Mouse (Mus musculus): ENCODE data around the gene Mfn2. TPM values are rescaled to one million over a fixed set of nuclear protein-coding genes. Genes with fewer than 3 reads are reported as not detected.

Gene Mfn2
- total RNA-seq (2021): 100 to 1,000 TPM; 187 to 211 TPM
- long read RNA-seq, experiment 1, full-length matches to known transcripts: 201 of 282 reads
- long read RNA-seq, experiment 1, partial matches to known transcripts: 45 of 282 reads
- long read RNA-seq, experiment 1, other reads (novel, unspliced or antisense): 36 of 282 reads
- long read RNA-seq, experiment 2, full-length matches to known transcripts: 216 of 401 reads
- long read RNA-seq, experiment 2, partial matches to known transcripts: 153 of 401 reads
- long read RNA-seq, experiment 2, other reads (novel, unspliced or antisense): 32 of 401 reads

DNA sequence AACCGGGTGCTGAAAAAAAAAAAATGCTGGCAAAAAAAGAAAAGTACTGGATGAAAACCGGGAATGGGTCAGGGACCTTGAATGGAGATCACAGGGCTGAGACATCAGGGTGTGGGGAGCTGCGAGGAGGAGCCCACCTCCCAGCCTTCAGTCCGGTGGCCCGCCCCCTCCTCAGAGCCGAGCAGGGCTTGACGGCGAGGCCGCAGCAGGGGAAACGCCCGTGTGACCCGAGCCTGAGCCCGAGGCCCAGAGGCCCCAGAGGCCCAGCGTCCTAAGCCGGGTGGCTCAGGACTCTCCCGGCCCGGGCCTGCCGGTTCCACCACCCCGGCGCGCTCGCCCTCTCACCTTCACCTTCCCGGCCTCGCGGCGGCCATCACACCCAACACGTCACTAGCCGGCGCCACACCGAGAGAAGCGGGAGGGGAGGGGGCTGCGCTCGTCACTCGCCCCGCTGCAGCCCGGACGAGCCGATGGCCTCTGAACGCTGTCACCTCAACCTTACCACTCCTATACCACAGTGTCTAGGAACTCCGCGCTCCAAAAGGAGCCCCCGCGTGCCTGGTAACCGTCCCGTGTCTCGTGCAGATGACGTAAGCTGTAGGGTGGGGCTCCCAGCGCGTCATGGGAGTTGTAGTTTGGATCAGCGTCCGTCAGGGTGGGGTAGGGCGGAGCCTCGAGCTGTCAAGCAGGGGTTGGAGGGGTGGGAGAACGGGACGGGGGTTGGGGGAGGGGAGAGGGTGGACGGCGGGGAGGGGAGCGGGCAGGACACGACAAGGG is at the start of gene Mfn2:
Gene Mfn2 (minus strand): TSS at position 392 of the 777 bp plus-strand sequence.
- peak; percentile 89 to 92 for DNase-seq (ENCODE audit: low spot score in 2 of 2)

DNA sequence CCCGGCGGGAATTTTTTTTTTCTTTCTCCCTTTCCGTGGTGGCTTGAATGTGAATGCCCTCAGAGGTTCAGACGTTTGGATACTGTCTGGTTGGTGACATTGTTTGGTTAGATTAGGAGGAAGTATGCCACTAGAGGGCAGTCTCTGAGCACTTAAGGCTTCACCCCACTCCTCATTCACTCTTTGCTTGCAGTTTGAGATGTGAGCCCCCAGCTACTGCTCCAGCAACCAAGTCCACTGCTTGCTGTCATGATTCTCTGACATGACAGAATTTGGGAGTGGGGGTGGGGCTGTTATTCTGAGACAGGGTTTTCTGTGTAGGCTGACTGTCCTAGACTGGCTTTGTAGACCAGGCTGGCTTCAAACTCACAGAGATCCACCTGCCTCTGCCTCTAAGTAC is 49.1 kb upstream of the Mfn2 start:
- no peak for DNase-seq (ENCODE audit: low spot score in 2 of 2)

DNA sequence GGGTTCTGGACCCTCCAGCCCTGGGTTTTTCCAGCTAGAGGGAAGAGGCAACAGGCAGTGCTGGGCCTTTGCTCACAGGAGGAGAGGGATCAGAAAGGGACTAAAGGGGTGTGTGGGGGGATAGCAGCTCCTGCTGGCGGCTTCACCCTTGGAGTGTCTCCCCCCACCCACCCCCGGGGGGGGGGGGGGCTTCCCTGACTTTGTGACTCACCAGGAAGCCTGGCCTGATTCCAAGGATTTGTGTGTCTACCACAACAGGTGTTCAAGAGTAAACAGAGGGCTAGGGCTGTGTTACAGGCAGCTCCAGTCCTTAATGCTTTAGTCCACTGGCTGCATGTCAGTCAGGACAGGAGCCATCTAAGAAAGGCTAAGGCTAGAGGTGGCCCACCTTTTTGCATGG is 43.0 kb upstream of the Mfn2 start:
- DNase-seq (ENCODE audit: low spot score in 2 of 2): no peak

DNA sequence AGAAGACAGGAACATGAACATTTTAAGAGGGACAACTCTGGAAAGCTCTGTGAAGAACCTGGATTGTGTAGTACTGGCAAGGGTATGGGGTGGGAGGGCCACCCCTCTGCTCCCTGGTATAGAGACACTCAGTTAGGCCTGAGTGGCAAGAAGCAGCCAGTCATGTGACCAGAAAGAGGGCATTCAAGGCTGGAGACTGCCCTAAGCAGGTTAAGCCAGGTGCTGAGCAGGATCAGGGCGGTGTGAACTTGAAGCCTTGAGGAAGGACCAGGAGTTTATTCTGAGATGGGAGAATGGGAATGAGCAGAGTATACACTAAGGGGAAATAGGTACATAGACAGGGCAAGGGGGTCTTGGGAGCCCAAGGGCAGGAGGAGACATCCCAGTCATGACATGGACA is 38.5 kb upstream of the Mfn2 start:
- no peak for DNase-seq (ENCODE audit: low spot score in 2 of 2)

DNA sequence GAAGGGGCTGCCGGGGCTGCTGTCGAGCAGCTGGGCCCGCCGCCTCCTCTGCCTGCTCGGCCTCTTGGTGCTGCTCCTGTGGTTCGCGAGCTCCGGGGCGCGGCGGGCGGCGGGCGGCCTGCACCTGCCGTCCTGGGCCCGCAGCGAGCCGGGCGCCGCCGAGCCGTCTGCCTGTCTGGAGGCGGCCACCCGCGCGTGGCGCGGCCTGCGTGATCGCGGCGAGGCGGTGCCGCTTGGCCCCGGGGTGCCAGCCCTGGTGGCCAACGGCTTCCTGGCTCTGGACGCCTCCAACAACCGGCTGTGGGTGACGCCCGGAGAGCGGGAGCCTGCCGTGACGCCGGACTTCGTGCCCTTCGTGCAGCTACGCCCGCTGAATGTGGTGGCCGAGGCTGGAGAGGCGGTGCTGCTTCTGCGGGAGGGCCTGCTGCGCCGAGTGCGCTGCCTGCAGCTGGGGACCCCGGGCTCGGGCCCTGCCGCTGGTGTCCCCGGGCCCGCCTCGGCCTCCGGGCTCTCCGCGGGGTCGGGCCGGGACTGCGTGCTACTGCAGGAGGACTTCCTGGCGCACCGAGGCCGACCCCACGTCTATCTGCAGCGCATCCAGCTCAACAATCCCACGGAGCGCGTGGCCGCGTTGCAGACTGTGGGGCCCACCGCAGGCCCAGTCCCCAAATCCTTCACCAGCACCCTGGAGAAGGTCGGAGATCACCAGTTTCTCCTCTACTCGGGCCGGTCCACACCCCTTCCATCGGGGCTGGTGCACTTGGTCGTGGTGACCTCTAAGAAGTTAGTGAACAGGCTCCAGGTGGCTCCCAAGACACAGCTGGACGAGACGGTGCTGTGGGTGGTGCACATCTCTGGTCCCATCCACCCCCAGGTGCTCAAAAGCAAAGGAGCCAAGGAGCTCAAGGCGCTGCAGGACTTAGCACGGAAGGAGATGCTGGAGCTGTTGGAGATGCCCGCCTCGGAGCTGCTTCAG is 36.8 kb upstream of the Mfn2 start:
- DNase-seq (ENCODE audit: low spot score in 2 of 2): no peak

GRCm38 (mm10) chr4:147940576-147941044 is 36.1 kb upstream of the Mfn2 start, which contains the start of gene 2510039O18Rik:
Gene 2510039O18Rik, plus strand, starts transcription at chr4:147940895.
- peak; percentile 76 to 77 for DNase-seq (ENCODE audit: low spot score in 2 of 2)

GRCm38 (mm10) chr4:147940111-147940510 is 35.6 kb upstream of the Mfn2 start:
- no peak for DNase-seq (ENCODE audit: low spot score in 2 of 2)

DNA sequence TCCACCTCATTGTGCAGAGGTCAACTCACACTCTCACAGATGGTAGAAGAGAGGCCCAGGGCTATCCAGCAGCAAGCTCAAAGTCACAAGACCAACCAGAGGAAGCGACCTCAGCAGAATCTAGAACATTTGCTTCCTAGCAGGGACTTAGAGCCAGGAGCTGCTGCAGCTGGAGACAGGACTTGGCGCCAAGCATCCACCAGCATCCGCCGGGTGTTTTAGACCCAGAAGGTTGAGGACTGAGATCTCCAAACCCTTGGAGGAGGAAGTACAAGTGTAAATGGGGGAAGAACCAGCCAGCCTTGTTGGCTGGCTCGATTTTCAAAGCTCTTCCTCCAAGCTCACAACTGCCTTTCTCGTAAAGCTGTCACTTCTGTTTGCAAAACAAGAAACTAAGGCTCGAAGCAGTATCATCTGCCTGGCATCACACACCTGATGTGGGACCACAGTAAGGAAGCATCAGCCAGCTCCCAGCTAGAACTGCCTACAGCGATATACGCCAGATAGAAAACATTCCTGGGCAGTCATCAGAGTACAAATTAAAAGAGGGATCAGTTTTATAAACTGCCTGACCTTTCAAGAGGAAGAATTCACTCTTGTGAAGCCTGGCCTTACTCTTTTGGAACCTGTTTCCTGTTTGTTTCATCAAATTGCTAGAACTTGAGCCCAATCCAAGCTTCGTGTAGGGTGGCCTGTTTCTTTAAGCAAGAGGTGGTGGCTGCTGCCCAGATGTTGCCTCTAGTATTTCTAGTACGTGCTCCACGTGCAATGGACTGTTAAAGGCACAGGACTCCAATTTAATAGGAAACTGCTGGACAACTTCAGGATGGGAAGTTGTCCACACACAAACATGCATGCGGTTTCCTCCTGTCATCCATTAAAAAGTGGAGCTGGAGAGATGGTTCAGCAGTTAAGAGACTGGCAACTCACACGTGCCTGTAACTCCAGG is 33.9 kb upstream of the Mfn2 start:
- DNase-seq (ENCODE audit: low spot score in 2 of 2): no peak

GRCm38 (mm10) chr4:147937486-147937885 is 33.0 kb upstream of the Mfn2 start:
- no peak for DNase-seq (ENCODE audit: low spot score in 2 of 2)

- DNase-seq (ENCODE audit: low spot score in 2 of 2): no peak
Observed at GRCm38 (mm10) chr4:147937021-147937420, 32.5 kb upstream of the Mfn2 start.

GRCm38 (mm10) chr4:147936331-147936954 is 31.9 kb upstream of the Mfn2 start, which contains the start of gene Plod1:
Gene Plod1, minus strand, starts transcription at chr4:147936767.
- DNase-seq (ENCODE audit: low spot score in 2 of 2): peak; percentile 89

- no peak for DNase-seq (ENCODE audit: low spot score in 2 of 2)
Observed at GRCm38 (mm10) chr4:147935904-147936303, 31.4 kb upstream of the Mfn2 start.

DNA sequence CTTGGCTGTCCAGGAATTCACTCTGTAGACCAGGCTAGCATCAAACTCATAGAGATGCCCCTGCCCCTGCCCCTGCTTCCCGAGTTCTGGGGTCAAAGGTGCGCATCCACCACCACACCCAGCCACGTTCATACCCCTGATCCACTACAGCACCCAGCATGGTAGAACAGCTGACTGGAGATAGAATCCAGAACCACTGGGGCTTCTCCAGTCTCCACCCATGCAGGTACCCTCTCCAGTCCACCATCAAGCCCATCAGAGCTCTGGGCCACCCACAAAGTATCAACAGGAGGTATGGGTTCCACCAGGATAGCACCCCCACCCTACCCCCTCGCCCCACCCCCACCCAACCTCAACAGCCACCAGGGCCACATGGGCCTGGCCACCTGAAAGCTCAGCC is 30.1 kb upstream of the Mfn2 start:
- DNase-seq (ENCODE audit: low spot score in 2 of 2): no peak

GRCm38 (mm10) chr4:147934134-147934533 is 29.6 kb upstream of the Mfn2 start:
- DNase-seq (ENCODE audit: low spot score in 2 of 2): no peak

DNA sequence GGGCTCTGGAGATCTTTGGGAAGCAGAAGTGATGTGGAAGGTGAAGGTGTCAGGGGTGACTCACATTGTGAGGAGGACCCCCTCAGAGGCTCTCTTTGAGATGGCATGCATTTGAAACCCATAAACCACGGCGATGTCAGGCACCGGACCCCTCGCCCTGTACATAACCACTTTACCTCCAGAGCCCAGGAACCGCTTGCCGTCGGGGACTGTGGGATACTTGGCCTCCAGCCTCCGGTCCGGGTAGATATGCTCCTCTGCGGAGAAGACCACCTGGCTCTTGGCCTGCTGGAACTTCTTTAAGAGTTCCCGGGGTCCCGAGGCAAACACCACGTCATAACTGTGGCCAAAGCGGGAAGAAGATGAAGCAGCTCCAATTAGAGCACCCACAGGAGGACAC is 26.4 kb upstream of the Mfn2 start:
- DNase-seq (ENCODE audit: low spot score in 2 of 2): no peak

- no peak for DNase-seq (ENCODE audit: low spot score in 2 of 2)
Observed at GRCm38 (mm10) chr4:147928540-147928939, 24.0 kb upstream of the Mfn2 start.

DNA sequence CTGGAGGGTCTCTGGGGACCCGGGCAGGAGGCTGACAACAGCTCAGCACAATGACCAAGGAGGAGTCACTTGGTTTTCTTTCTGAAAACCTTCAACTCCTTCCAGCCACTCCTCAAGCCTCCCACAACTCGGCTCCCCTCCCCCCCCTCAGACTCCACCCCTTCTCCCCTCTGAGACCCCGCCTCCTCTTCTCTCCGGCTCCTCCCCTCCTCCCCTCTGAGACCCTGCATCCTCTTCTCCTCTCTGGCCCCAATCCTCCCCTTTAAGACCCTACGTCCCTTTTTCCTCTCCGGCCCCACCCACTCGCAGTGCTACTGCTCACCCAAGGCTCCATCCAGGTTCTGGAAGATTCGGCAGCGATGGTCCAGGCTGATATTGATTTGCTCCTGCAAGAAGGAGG is 23.6 kb upstream of the Mfn2 start:
- DNase-seq (ENCODE audit: low spot score in 2 of 2): no peak

DNA sequence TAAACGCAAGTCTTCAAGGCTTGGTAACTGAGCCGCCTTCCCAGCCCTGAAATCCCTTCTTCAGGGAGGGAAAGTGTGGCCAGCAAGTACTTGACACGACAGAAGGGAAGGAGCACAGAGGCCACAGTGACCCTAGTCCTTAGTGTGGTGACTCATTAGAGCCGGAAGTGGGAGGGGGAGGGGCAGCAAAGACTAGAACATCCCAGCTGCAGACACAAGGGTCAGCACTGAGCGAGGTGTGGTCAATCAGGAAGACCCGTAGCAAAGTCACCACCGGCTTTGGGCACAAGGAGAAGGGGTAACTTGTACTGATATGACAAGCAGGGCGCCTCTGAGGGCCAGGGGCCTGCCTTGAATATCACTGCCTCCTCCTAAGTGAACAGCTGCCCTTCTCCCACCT is 23.2 kb upstream of the Mfn2 start:
- DNase-seq (ENCODE audit: low spot score in 2 of 2): no peak

DNA sequence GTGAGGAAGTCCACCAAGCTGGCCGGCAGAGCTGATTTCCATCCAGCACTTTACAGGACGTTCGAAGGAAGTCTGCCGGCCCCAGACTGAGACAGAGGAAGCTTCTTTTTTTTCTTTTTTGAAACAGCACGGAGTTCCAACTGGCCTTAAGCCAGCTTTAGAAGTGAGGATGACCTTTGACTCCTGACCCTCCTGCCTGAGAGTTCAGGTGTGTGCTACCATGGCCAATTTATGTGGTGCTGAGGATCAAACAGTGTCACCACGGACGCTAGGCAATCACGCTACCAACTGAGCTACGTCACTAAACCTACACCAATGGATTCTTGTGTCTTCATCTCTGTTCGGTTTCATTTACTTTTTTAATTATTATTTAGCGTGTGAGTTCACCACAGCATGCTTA is 17.8 kb upstream of the Mfn2 start:
- DNase-seq (ENCODE audit: low spot score in 2 of 2): no peak

GRCm38 (mm10) chr4:147920973-147921372 is 16.5 kb upstream of the Mfn2 start:
- no peak for DNase-seq (ENCODE audit: low spot score in 2 of 2)

Data from adrenal gland, adult 18-20 months (tissue).